Mouse (Mus musculus) hindbrain, embryonic 12.5 days (tissue): Measurements from ENCODE around the gene Dnmbp. TPM values are rescaled to one million over a fixed set of nuclear protein-coding genes. Genes with fewer than 3 reads are reported as not detected.
A peak's percentile ranks its signal among the peaks of the same experiment; 100 is the strongest.

Source experiments
- ATAC-seq: fragments of 200-750 bp; cut with Nextera tagmentation; 2 replicates; pipeline ENCODE4 v1.8.0; 2017; ENCODE audit warnings: moderate TSS enrichment; ENCODE audit not compliant: low FRiP score
- H3K27ac ChIP-seq: fragments of 300-500 bp; sonication (generic); 2 replicates; pipeline ENCODE4 v1.5.1; 2016; ENCODE audit warnings: mild to moderate bottlenecking
- H3K27me3 ChIP-seq: fragments of 300-500 bp; sonication (generic); 2 replicates; pipeline ENCODE4 v1.6.1; 2016; ENCODE audit warnings: mild to moderate bottlenecking
- H3K36me3 ChIP-seq: fragments of 300-500 bp; sonication (generic); 2 replicates; pipeline ENCODE4 v1.6.1; 2016; ENCODE audit warnings: mild to moderate bottlenecking
- H3K4me1 ChIP-seq: fragments of 300-500 bp; sonication (generic); 2 replicates; pipeline ENCODE4 v1.6.1; 2016
- H3K4me2 ChIP-seq: fragments of 300-500 bp; sonication (generic); replicated peaks from 2 replicates; pipeline ENCODE4 v1.6.1; 2016; ENCODE audit warnings: mild to moderate bottlenecking
- H3K4me3 ChIP-seq: fragments of 300-500 bp; sonication (generic); 2 replicates; pipeline ENCODE4 v1.5.1; 2016; ENCODE audit warnings: mild to moderate bottlenecking
- H3K9ac ChIP-seq: fragments of 300-500 bp; sonication (generic); 2 replicates; pipeline ENCODE4 v1.6.1; 2016; ENCODE audit warnings: mild to moderate bottlenecking, moderate library complexity
- H3K9me3 ChIP-seq: fragments of 300-500 bp; sonication (generic); replicated peaks from 2 replicates; pipeline ENCODE4 v1.6.1; 2016; ENCODE audit warnings: mild to moderate bottlenecking
- WGBS: fragments of 180-500 bp; shearing (Covaris S2); methylation state at CpG from one replicate; pipeline ENCODE4 v1.1.7; 2016; 5-methylcytosine and 5-hydroxymethylcytosine counted together
- polyA plus RNA-seq: library from polyadenylated mRNA; unstranded; fragments of >200 nt; fragmentation: Nextera tagmentation; extraction: Ambion mirVana; gene quantifications from 2 replicates; pipeline ENCODE4 v1.2.1, GENCODE M21; 2016

The Dnmbp gene
- polyA plus RNA-seq, result 14.5 and 16.9 TPM in 2 replicates

- Histone ChIP-seq H3K27ac (peak within 1 kb of the TSS; percentile 12; the same call in 1 of the 2 replicates), H3K4me3 (peak within 1 kb of the TSS; percentile 82), H3K27me3 (no peaks in the 10 kb centered on the region; the same call in 1 of the 2 replicates), H3K4me2 (peak within 1 kb of the TSS; percentile 82), H3K36me3 (no peaks in the 10 kb centered on the region), H3K9ac (peak within 1 kb of the TSS; percentile 82), H3K4me1 (no peaks in the 10 kb centered on the region), H3K9me3 (no peaks in the 10 kb centered on the region)
- peak; percentile 81 for ATAC-seq
- WGBS, result 4% methylated on average over 80 of the region's 94 CpGs
Measured at GRCm38 (mm10) chr19:43939769-43940689, at the start of gene Dnmbp. Gene Dnmbp (minus strand): TSS chr19:43940191.

GRCm38 (mm10) chr19:43986069-43986794 lies 46.2 kb upstream of the Dnmbp start, which contains the start of gene Cpn1:
Gene Cpn1 (minus strand): TSS chr19:43986556.
- H3K9me3 ChIP-seq, result no peaks in the 10 kb centered on the region
- WGBS, result 16% methylated on average over 30 of the region's 30 CpGs
- H3K27ac ChIP-seq, result no peak within 1 kb of the TSS
- no peak within 1 kb of the TSS for H3K9ac ChIP-seq
- H3K4me2 ChIP-seq, result peak within 1 kb of the TSS; percentile 42
- no peak for ATAC-seq
- H3K36me3 ChIP-seq, result no peaks in the 10 kb centered on the region
- H3K27me3 ChIP-seq, result peaks cover 13% of the 10 kb centered on the region
- 0 out of 2 replicates have a peak within 1 kb of the TSS, but pooled peaks have one; percentile 4 for H3K4me3 ChIP-seq
- H3K4me1 ChIP-seq, result peaks cover 7% of the 10 kb centered on the region; the same call in 1 of the 2 replicates

- ATAC-seq, result no peak
- H3K27ac ChIP-seq, result no peak overlapping the region
- peaks cover 13% of the 10 kb centered on the region for H3K27me3 ChIP-seq
- no peaks in the 10 kb centered on the region for H3K36me3 ChIP-seq
- no peaks in the 10 kb centered on the region for H3K9me3 ChIP-seq
- H3K4me2 ChIP-seq, result no peak overlapping the region
- H3K9ac ChIP-seq, result no peak overlapping the region
- peaks cover 7% of the 10 kb centered on the region; the same call in 1 of the 2 replicates for H3K4me1 ChIP-seq
- 86% methylated on average over 5 of the region's 5 CpGs for WGBS
- no peak overlapping the region for H3K4me3 ChIP-seq
Measured at GRCm38 (mm10) chr19:43981992-43982391, 42.0 kb upstream of the Dnmbp start.

- Histone ChIP-seq H3K4me2 (no peak overlapping the region), H3K27me3 (peaks cover 8% of the 10 kb centered on the region), H3K36me3 (no peaks in the 10 kb centered on the region), H3K4me3 (no peak overlapping the region), H3K27ac (no peak overlapping the region), H3K9ac (no peak overlapping the region), H3K9me3 (no peaks in the 10 kb centered on the region), H3K4me1 (no peaks in the 10 kb centered on the region)
- no peak for ATAC-seq
- WGBS, result 96% methylated on average over 17 of the region's 17 CpGs
Measured at GRCm38 (mm10) chr19:43980711-43981110, 40.7 kb upstream of the Dnmbp start.

GRCm38 (mm10) chr19:43977799-43978198 lies 37.8 kb upstream of the Dnmbp start:
- Histone ChIP-seq H3K9me3 (no peaks in the 10 kb centered on the region), H3K36me3 (no peaks in the 10 kb centered on the region), H3K4me1 (no peaks in the 10 kb centered on the region), H3K27ac (no peak overlapping the region), H3K27me3 (no peaks in the 10 kb centered on the region), H3K4me3 (no peak overlapping the region), H3K4me2 (no peak overlapping the region), H3K9ac (no peak overlapping the region)
- ATAC-seq, result no peak
- 91% methylated on average over 3 of the region's 3 CpGs for WGBS

GRCm38 (mm10) chr19:43976661-43977060 lies 36.7 kb upstream of the Dnmbp start:
- 77% methylated on average over 6 of the region's 6 CpGs for WGBS
- ATAC-seq, result no peak
- no peaks in the 10 kb centered on the region for H3K36me3 ChIP-seq

GRCm38 (mm10) chr19:43974221-43974620 lies 34.2 kb upstream of the Dnmbp start:
- Histone ChIP-seq H3K4me2 (no peak overlapping the region), H3K9ac (no peak overlapping the region), H3K27ac (no peak overlapping the region), H3K4me3 (no peak overlapping the region), H3K27me3 (no peaks in the 10 kb centered on the region), H3K36me3 (no peaks in the 10 kb centered on the region), H3K9me3 (no peaks in the 10 kb centered on the region), H3K4me1 (no peaks in the 10 kb centered on the region)
- ATAC-seq, result no peak
- WGBS, result 94% methylated on average over 6 of the region's 6 CpGs

More at GRCm38 (mm10) chr19:43976661-43977060, 36.7 kb upstream of the Dnmbp start:
- no peak overlapping the region for H3K27ac ChIP-seq
- no peak overlapping the region for H3K4me2 ChIP-seq
- H3K27me3 ChIP-seq, result no peaks in the 10 kb centered on the region
- no peak overlapping the region for H3K4me3 ChIP-seq
- H3K4me1 ChIP-seq, result no peaks in the 10 kb centered on the region
- no peak overlapping the region for H3K9ac ChIP-seq
- H3K9me3 ChIP-seq, result no peaks in the 10 kb centered on the region

- no peak for ATAC-seq
Measured at GRCm38 (mm10) chr19:43973711-43974110, 33.7 kb upstream of the Dnmbp start.

GRCm38 (mm10) chr19:43972129-43972528 lies 32.1 kb upstream of the Dnmbp start:
- ATAC-seq, result no peak
- Histone ChIP-seq H3K4me3 (no peak overlapping the region), H3K27me3 (no peaks in the 10 kb centered on the region), H3K4me2 (no peak overlapping the region), H3K4me1 (peaks cover 3% of the 10 kb centered on the region; the same call in 1 of the 2 replicates), H3K36me3 (no peaks in the 10 kb centered on the region), H3K9me3 (no peaks in the 10 kb centered on the region), H3K27ac (no peak overlapping the region), H3K9ac (no peak overlapping the region)
- WGBS, result 94% methylated on average over 8 of the region's 8 CpGs

More at GRCm38 (mm10) chr19:43973711-43974110, 33.7 kb upstream of the Dnmbp start:
- Histone ChIP-seq H3K9ac (no peak overlapping the region), H3K4me2 (no peak overlapping the region), H3K36me3 (no peaks in the 10 kb centered on the region), H3K27ac (no peak overlapping the region), H3K27me3 (no peaks in the 10 kb centered on the region), H3K4me1 (no peaks in the 10 kb centered on the region), H3K9me3 (no peaks in the 10 kb centered on the region), H3K4me3 (no peak overlapping the region)
- WGBS, result 90% methylated on average over 9 of the region's 9 CpGs

- H3K36me3 ChIP-seq, result no peaks in the 10 kb centered on the region
- no peak overlapping the region for H3K27ac ChIP-seq
- WGBS, result 33% methylated on average over 5 of the region's 11 CpGs
- H3K4me3 ChIP-seq, result no peak overlapping the region
- H3K27me3 ChIP-seq, result no peaks in the 10 kb centered on the region
- peaks cover 3% of the 10 kb centered on the region; the same call in 1 of the 2 replicates for H3K4me1 ChIP-seq
- H3K9ac ChIP-seq, result no peak overlapping the region
- no peak overlapping the region for H3K4me2 ChIP-seq
- no peaks in the 10 kb centered on the region for H3K9me3 ChIP-seq
- no peak for ATAC-seq
Measured at GRCm38 (mm10) chr19:43968436-43969026, 28.5 kb upstream of the Dnmbp start.

GRCm38 (mm10) chr19:43966481-43966880 lies 26.5 kb upstream of the Dnmbp start:
- Histone ChIP-seq H3K9me3 (no peaks in the 10 kb centered on the region), H3K4me3 (no peak overlapping the region), H3K9ac (no peak overlapping the region), H3K4me1 (peaks cover 3% of the 10 kb centered on the region; the same call in 1 of the 2 replicates), H3K27me3 (no peaks in the 10 kb centered on the region), H3K4me2 (no peak overlapping the region), H3K27ac (no peak overlapping the region), H3K36me3 (no peaks in the 10 kb centered on the region)
- no peak for ATAC-seq
- WGBS, result 77% methylated on average over 2 of the region's 2 CpGs
